Mouse (Mus musculus): Measurements from ENCODE around the gene Nat14. TPM values are rescaled to one million over a fixed set of nuclear protein-coding genes. Genes with fewer than 3 reads are reported as not detected.

Nat14 gene
- total RNA-seq, 1 experiment: 1.7 TPM

GRCm38 (mm10) chr7:4926849-4927248 is 5.0 kb downstream of the Nat14 start:
- H3K27ac ChIP-seq (ENCODE audit: insufficient read depth, low read depth, low read length, poor library complexity, severe bottlenecking): no peak overlapping the region
- TF ChIP-seq ZNF384 (IDR thresholded peaks at IDR 0.05; ENCODE audit: low read depth, low read length) (no peak), ZC3H11A (IDR thresholded peaks at IDR 0.05; ENCODE audit: borderline replicate concordance, low read depth, low read length) (no peak), MAFK (IDR thresholded peaks at IDR 0.05; ENCODE audit: insufficient read depth, low read depth, low read length) (no peak), HCFC1 (IDR thresholded peaks at IDR 0.05; ENCODE audit: borderline replicate concordance, insufficient read depth, low read length) (no peak), CHD2 (IDR thresholded peaks at IDR 0.05; ENCODE audit: low read depth, low read length) (no peak)
- no peaks in the 10 kb centered on the region for H3K9me3 ChIP-seq (ENCODE audit: control insufficient read depth, insufficient read depth, low read depth, low read length)
- no peak overlapping the region for H3K9ac ChIP-seq (ENCODE audit: insufficient read depth, low read depth, low read length, poor library complexity, severe bottlenecking)
- H3K36me3 ChIP-seq (ENCODE audit: control insufficient read depth, insufficient read depth, low read length, poor library complexity, severe bottlenecking): no peaks in the 10 kb centered on the region
- no peak for DNase-seq (ENCODE audit: low read depth, low spot score)
- no peak overlapping the region for H3K4me3 ChIP-seq (ENCODE audit: insufficient read depth in 1 of 2, low read depth in 1 of 2, low read length in 2 of 2, poor library complexity in 1 of 2, severe bottlenecking in 1 of 2)
- in situ Hi-C loops (cut with MboI; ENCODE audit: low sequenced_read_pairs in 2 of 2, unreplicated experiment in 2 of 2): no loop called here
- H3K4me1 ChIP-seq (ENCODE audit: control insufficient read depth in 2 of 2, insufficient read depth in 2 of 2, low read length in 2 of 2, poor library complexity in 1 of 2): peaks cover 2 to 20% of the 10 kb centered on the region in 2 experiments; a peak in 3 of 4 replicates

GRCm38 (mm10) chr7:4927711-4928110 is 5.9 kb downstream of the Nat14 start:
- no peak overlapping the region for H3K27ac ChIP-seq (ENCODE audit: insufficient read depth, low read depth, low read length, poor library complexity, severe bottlenecking)
- in situ Hi-C loops (cut with MboI; ENCODE audit: low sequenced_read_pairs in 2 of 2, unreplicated experiment in 2 of 2): no loop called here
- no peak overlapping the region for H3K9ac ChIP-seq (ENCODE audit: insufficient read depth, low read depth, low read length, poor library complexity, severe bottlenecking)

GRCm38 (mm10) chr7:4928323-4928722 is 6.5 kb downstream of the Nat14 start:
- H3K36me3 ChIP-seq (ENCODE audit: control insufficient read depth, insufficient read depth, low read length, poor library complexity, severe bottlenecking): no peaks in the 10 kb centered on the region
- no peaks in the 10 kb centered on the region for H3K9me3 ChIP-seq (ENCODE audit: control insufficient read depth, insufficient read depth, low read depth, low read length)
- TF ChIP-seq MAFK (IDR thresholded peaks at IDR 0.05; ENCODE audit: insufficient read depth, low read depth, low read length) (no peak), ZC3H11A (IDR thresholded peaks at IDR 0.05; ENCODE audit: borderline replicate concordance, low read depth, low read length) (no peak), HCFC1 (IDR thresholded peaks at IDR 0.05; ENCODE audit: borderline replicate concordance, insufficient read depth, low read length) (no peak), ZNF384 (IDR thresholded peaks at IDR 0.05; ENCODE audit: low read depth, low read length) (no peak)
- peaks cover 2 to 17% of the 10 kb centered on the region in 2 experiments; a peak in 3 of 4 replicates for H3K4me1 ChIP-seq (ENCODE audit: control insufficient read depth in 2 of 2, insufficient read depth in 2 of 2, low read length in 2 of 2, poor library complexity in 1 of 2)
- no peak overlapping the region; the same call in 1 of the 2 replicates for H3K27ac ChIP-seq (ENCODE audit: insufficient read depth, low read depth, low read length, poor library complexity, severe bottlenecking)
- in situ Hi-C loops (cut with MboI; ENCODE audit: low sequenced_read_pairs in 2 of 2, unreplicated experiment in 2 of 2): no loop called here
- no peak for DNase-seq (ENCODE audit: low read depth, low spot score)
- no peak overlapping the region for H3K4me3 ChIP-seq (ENCODE audit: insufficient read depth in 1 of 2, low read depth in 1 of 2, low read length in 2 of 2, poor library complexity in 1 of 2, severe bottlenecking in 1 of 2)
- no peak overlapping the region for H3K9ac ChIP-seq (ENCODE audit: insufficient read depth, low read depth, low read length, poor library complexity, severe bottlenecking)

More at GRCm38 (mm10) chr7:4927711-4928110, 5.9 kb downstream of the Nat14 start:
- TF ChIP-seq HCFC1 (IDR thresholded peaks at IDR 0.05; ENCODE audit: borderline replicate concordance, insufficient read depth, low read length) (no peak), CHD2 (IDR thresholded peaks at IDR 0.05; ENCODE audit: low read depth, low read length) (no peak), MAFK (IDR thresholded peaks at IDR 0.05; ENCODE audit: insufficient read depth, low read depth, low read length) (no peak), ZNF384 (IDR thresholded peaks at IDR 0.05; ENCODE audit: low read depth, low read length) (no peak), ZC3H11A (IDR thresholded peaks at IDR 0.05; ENCODE audit: borderline replicate concordance, low read depth, low read length) (no peak)
- H3K9me3 ChIP-seq (ENCODE audit: control insufficient read depth, insufficient read depth, low read depth, low read length): no peaks in the 10 kb centered on the region
- no peaks in the 10 kb centered on the region for H3K36me3 ChIP-seq (ENCODE audit: control insufficient read depth, insufficient read depth, low read length, poor library complexity, severe bottlenecking)
- no peak for DNase-seq (ENCODE audit: low read depth, low spot score)
- peaks cover 2 to 20% of the 10 kb centered on the region in 2 experiments; a peak in 3 of 4 replicates for H3K4me1 ChIP-seq (ENCODE audit: control insufficient read depth in 2 of 2, insufficient read depth in 2 of 2, low read length in 2 of 2, poor library complexity in 1 of 2)
- no peak overlapping the region for H3K4me3 ChIP-seq (ENCODE audit: insufficient read depth in 1 of 2, low read depth in 1 of 2, low read length in 2 of 2, poor library complexity in 1 of 2, severe bottlenecking in 1 of 2)

GRCm38 (mm10) chr7:4933103-4933502 is 11.3 kb downstream of the Nat14 start:
- H3K9me3 ChIP-seq (ENCODE audit: control insufficient read depth, insufficient read depth, low read depth, low read length): no peaks in the 10 kb centered on the region
- in situ Hi-C loops (cut with MboI; ENCODE audit: low sequenced_read_pairs in 2 of 2, unreplicated experiment in 2 of 2): no loop called here
- H3K4me3 ChIP-seq (ENCODE audit: insufficient read depth in 1 of 2, low read depth in 1 of 2, low read length in 2 of 2, poor library complexity in 1 of 2, severe bottlenecking in 1 of 2): no peak overlapping the region
- no peak overlapping the region for H3K9ac ChIP-seq (ENCODE audit: insufficient read depth, low read depth, low read length, poor library complexity, severe bottlenecking)
- H3K36me3 ChIP-seq (ENCODE audit: control insufficient read depth, insufficient read depth, low read length, poor library complexity, severe bottlenecking): no peaks in the 10 kb centered on the region
- H3K4me1 ChIP-seq (ENCODE audit: control insufficient read depth in 2 of 2, insufficient read depth in 2 of 2, low read length in 2 of 2, poor library complexity in 1 of 2): peaks cover 0 to 2% of the 10 kb centered on the region in 2 experiments; a peak in 1 of 4 replicates
- H3K27ac ChIP-seq (ENCODE audit: insufficient read depth, low read depth, low read length, poor library complexity, severe bottlenecking): no peak overlapping the region
- TF ChIP-seq HCFC1 (IDR thresholded peaks at IDR 0.05; ENCODE audit: borderline replicate concordance, insufficient read depth, low read length) (no peak), MAFK (IDR thresholded peaks at IDR 0.05; ENCODE audit: insufficient read depth, low read depth, low read length) (no peak), ZNF384 (IDR thresholded peaks at IDR 0.05; ENCODE audit: low read depth, low read length) (no peak), ZC3H11A (IDR thresholded peaks at IDR 0.05; ENCODE audit: borderline replicate concordance, low read depth, low read length) (no peak), CHD2 (IDR thresholded peaks at IDR 0.05; ENCODE audit: low read depth, low read length) (no peak)
- no peak for DNase-seq (ENCODE audit: low read depth, low spot score)

All from ES-E14 (cell line).